Mouse (Mus musculus): ENCODE measurements around the gene Stxbp5.

GRCm38 (mm10) chr10:9785651-9786050 is 115.2 kb downstream of the Stxbp5 start:
- TF ChIP-seq CTCF (conservative IDR thresholded peaks at IDR 0.05; ENCODE audit: insufficient read depth, insufficient read length, low read depth, low read length) (no peak), POLR2A (IDR thresholded peaks at IDR 0.05; ENCODE audit: low read depth, low read length) (no peak)

Data from kidney, adult 2 months (tissue).